Mouse (Mus musculus): ENCODE data around the gene Cacna1i. TPM values are rescaled to one million over a fixed set of nuclear protein-coding genes. Genes with fewer than 3 reads are reported as not detected.

Cacna1i gene
- polyA plus RNA-seq, 1 experiment from 2014 or later = 0.24 TPM

GRCm38 (mm10) chr15:80430324-80430723, 143.3 kb downstream of the Cacna1i start:
- Histone ChIP-seq H3K27ac (replicated peaks) (no peak overlapping the region), H3K4me3 (no peak overlapping the region), H3K9ac (no peak overlapping the region), H3K9me3 (no peaks in the 10 kb centered on the region), H3K27me3 (no peaks in the 10 kb centered on the region), H3K4me1 (replicated peaks) (no peaks in the 10 kb centered on the region), H3K36me3 (no peaks in the 10 kb centered on the region), H3K4me2 (no peak overlapping the region)
- 70% methylated on average over 11 of the region's 11 CpGs for WGBS
- ATAC-seq (ENCODE audit: low read depth) = no peak; the same call in 1 of the 2 replicates

GRCm38 (mm10) chr15:80436961-80437360, 149.9 kb downstream of the Cacna1i start:
- no peak overlapping the region for H3K9ac ChIP-seq
- no peak overlapping the region for H3K4me3 ChIP-seq
- H3K4me1 ChIP-seq (replicated peaks) = 0 out of 2 replicates have a peak, but pooled peaks cover 3% of the 10 kb centered on the region
- WGBS = 86% methylated on average over 5 of the region's 5 CpGs
- no peak for ATAC-seq (ENCODE audit: low read depth)
- H3K27ac ChIP-seq (replicated peaks) = no peak overlapping the region
- no peaks in the 10 kb centered on the region for H3K9me3 ChIP-seq
- H3K4me2 ChIP-seq = no peak overlapping the region
- H3K27me3 ChIP-seq = no peaks in the 10 kb centered on the region
- no peaks in the 10 kb centered on the region for H3K36me3 ChIP-seq

GRCm38 (mm10) chr15:80437996-80438395, 151.0 kb downstream of the Cacna1i start:
- Histone ChIP-seq H3K4me1 (replicated peaks) (0 out of 2 replicates have a peak, but pooled peaks cover 3% of the 10 kb centered on the region), H3K36me3 (no peaks in the 10 kb centered on the region), H3K9ac (no peak overlapping the region), H3K27me3 (no peaks in the 10 kb centered on the region), H3K27ac (replicated peaks) (no peak overlapping the region), H3K9me3 (no peaks in the 10 kb centered on the region), H3K4me3 (no peak overlapping the region), H3K4me2 (no peak overlapping the region)
- no peak for ATAC-seq (ENCODE audit: low read depth)
- WGBS = 77% methylated on average over 9 of the region's 9 CpGs

- Histone ChIP-seq H3K36me3 (no peaks in the 10 kb centered on the region), H3K4me1 (replicated peaks) (0 out of 2 replicates have a peak, but pooled peaks cover 3% of the 10 kb centered on the region), H3K9me3 (no peaks in the 10 kb centered on the region), H3K4me3 (no peak overlapping the region), H3K27ac (replicated peaks) (no peak overlapping the region), H3K9ac (no peak overlapping the region), H3K27me3 (no peaks in the 10 kb centered on the region), H3K4me2 (no peak overlapping the region)
- 67% methylated on average over 9 of the region's 9 CpGs for WGBS
- ATAC-seq (ENCODE audit: low read depth) = no peak
These were observed 151.4 kb downstream of the Cacna1i start for GRCm38 (mm10) chr15:80438423-80438822.

GRCm38 (mm10) chr15:80440195-80440594, 153.2 kb downstream of the Cacna1i start:
- Histone ChIP-seq H3K4me3 (no peak overlapping the region), H3K36me3 (no peaks in the 10 kb centered on the region), H3K4me2 (no peak overlapping the region), H3K4me1 (replicated peaks) (0 out of 2 replicates have a peak, but pooled peaks cover 3% of the 10 kb centered on the region), H3K27me3 (no peaks in the 10 kb centered on the region), H3K27ac (replicated peaks) (no peak overlapping the region), H3K9ac (no peak overlapping the region), H3K9me3 (no peaks in the 10 kb centered on the region)
- no peak for ATAC-seq (ENCODE audit: low read depth)
- WGBS = 91% methylated on average over 6 of the region's 6 CpGs

- Histone ChIP-seq H3K27ac (replicated peaks) (no peak overlapping the region), H3K4me3 (no peak overlapping the region), H3K9me3 (no peaks in the 10 kb centered on the region), H3K36me3 (no peaks in the 10 kb centered on the region), H3K4me1 (replicated peaks) (no peaks in the 10 kb centered on the region), H3K9ac (no peak overlapping the region), H3K27me3 (no peaks in the 10 kb centered on the region), H3K4me2 (no peak overlapping the region)
- ATAC-seq (ENCODE audit: low read depth) = no peak
- 80% methylated on average over 15 of the region's 15 CpGs for WGBS
These were observed 159.1 kb downstream of the Cacna1i start for GRCm38 (mm10) chr15:80445956-80446687.

Other genes with a start within 250 kb of the Cacna1i start
- 27.2 and 36.0 TPM in 2 replicates for gene Syngr1, start 195.9 kb upstream of the Cacna1i start, polyA plus RNA-seq (2015; fragmentation: Nextera tagmentation; extraction: Ambion mirVana)
- gene Rpl3, start 195.4 kb upstream of the Cacna1i start, polyA plus RNA-seq (2015; fragmentation: Nextera tagmentation; extraction: Ambion mirVana) = 597 and 620 TPM in 2 replicates
- gene Tab1, start 154.1 kb upstream of the Cacna1i start, polyA plus RNA-seq (2015; fragmentation: Nextera tagmentation; extraction: Ambion mirVana) = 35.9 and 38.9 TPM in 2 replicates
- gene Mgat3, start 113.5 kb upstream of the Cacna1i start, polyA plus RNA-seq (2015; fragmentation: Nextera tagmentation; extraction: Ambion mirVana) = 13.3 and 14.6 TPM in 2 replicates
- gene Mief1, start 53.2 kb upstream of the Cacna1i start, polyA plus RNA-seq (2015; fragmentation: Nextera tagmentation; extraction: Ambion mirVana) = 37.8 and 39.1 TPM in 2 replicates
- 3.7 TPM in 1 of 2 replicates, not detected in the other for gene AC140267.1, start 51.4 kb upstream of the Cacna1i start, polyA plus RNA-seq (2015; fragmentation: Nextera tagmentation; extraction: Ambion mirVana)
- 114 TPM in 2 replicates for gene Atf4, start 32.1 kb upstream of the Cacna1i start, polyA plus RNA-seq (2015; fragmentation: Nextera tagmentation; extraction: Ambion mirVana)
- 65.2 and 74.2 TPM in 2 replicates for gene Rps19bp1, start 22.9 kb upstream of the Cacna1i start, polyA plus RNA-seq (2015; fragmentation: Nextera tagmentation; extraction: Ambion mirVana)